Mouse (Mus musculus) liver, embryonic 14.5 days (tissue): ENCODE results near the gene Txnrd2. TPM values are rescaled to one million over a fixed set of nuclear protein-coding genes. Genes with fewer than 3 reads are reported as not detected.

Experiments
- ATAC-seq: fragments of 200-750 bp; cut with Nextera tagmentation; 2 replicates; pipeline ENCODE4 v1.8.0; 2017; ENCODE audit warnings: moderate number of reproducible peaks, mild to moderate bottlenecking, moderate library complexity; ENCODE audit not compliant: insufficient read depth
- DNase-seq, 3 experiments: peaks; one replicate each; pipeline ENCODE4 v3.0.0-alpha.2; 2012 to 2013; ENCODE audit warnings: low read depth in 3 of 3, low spot score in 3 of 3
- H3K27ac ChIP-seq: fragments of 300-500 bp; sonication (generic); 2 replicates; pipeline ENCODE4 v1.5.1; 2014; ENCODE audit warnings: moderate library complexity, mild to moderate bottlenecking, control low read depth, inconsistent platforms
- H3K27me3 ChIP-seq: fragments of 300-500 bp; sonication (generic); 2 replicates; pipeline ENCODE4 v1.6.1; 2014; ENCODE audit warnings: mild to moderate bottlenecking, low read length, moderate library complexity; ENCODE audit not compliant: control insufficient read depth, insufficient read depth
- H3K36me3 ChIP-seq: fragments of 300-500 bp; sonication (generic); replicated peaks from 2 replicates; pipeline ENCODE4 v1.6.1; 2014; ENCODE audit warnings: low read depth; ENCODE audit not compliant: control insufficient read depth, insufficient read depth
- H3K4me1 ChIP-seq, 2 experiments: fragments of 200-500 bp in 1 of 2; fragments of 300-500 bp in 1 of 2; sonication (generic) in 1 of 2; replicated peaks; 2 replicates each; pipeline ENCODE4 v1.6.1; 2012 to 2014; ENCODE audit warnings: antibody characterized with exemption in 1 of 2, inconsistent platforms in 1 of 2, low read length in 1 of 2; ENCODE audit not compliant: control insufficient read depth in 2 of 2, insufficient read depth in 2 of 2
- H3K4me2 ChIP-seq: fragments of 300-500 bp; sonication (generic); 2 replicates; pipeline ENCODE4 v1.6.1; 2014; ENCODE audit warnings: low read depth, mild to moderate bottlenecking, control low read depth, moderate library complexity
- H3K4me3 ChIP-seq, 2 experiments: fragments of 200-500 bp in 1 of 2; fragments of 300-500 bp in 1 of 2; sonication (generic) in 1 of 2; 2 replicates each; pipeline ENCODE4 v1.5.1; 2012 to 2014; ENCODE audit warnings: low read depth in 2 of 2, low read length in 2 of 2, mild to moderate bottlenecking in 2 of 2, control low read depth in 1 of 2, inconsistent platforms in 1 of 2, moderate library complexity in 1 of 2; ENCODE audit not compliant: insufficient read depth in 1 of 2
- H3K9ac ChIP-seq: fragments of 300-500 bp; sonication (generic); replicated peaks from 2 replicates; pipeline ENCODE4 v1.6.1; 2014; ENCODE audit warnings: mild to moderate bottlenecking, control low read depth, moderate library complexity
- H3K9me3 ChIP-seq: fragments of 300-500 bp; sonication (generic); 2 replicates; pipeline ENCODE4 v1.6.1; 2016; ENCODE audit warnings: low read length, mixed read lengths; ENCODE audit not compliant: control insufficient read depth
- CTCF ChIP-seq: IDR thresholded peaks from 2 replicates; pipeline ENCODE4 v1.5.1; 2016; ENCODE audit warnings: antibody characterized with exemption, low read depth, control low read depth
- EP300 ChIP-seq: IDR thresholded peaks from 2 replicates; pipeline ENCODE4 v1.6.1; 2016; ENCODE audit warnings: antibody characterized with exemption, low read depth
- WGBS: fragments of 180-500 bp; shearing (Covaris S2); extraction: QIAGEN DNeasy Blood & Tissue Kit; methylation state at CpG from one replicate; pipeline ENCODE4 v1.1.7; 2014; ENCODE audit not compliant: insufficient replicate concordance; 5-methylcytosine and 5-hydroxymethylcytosine counted together
- polyA plus RNA-seq, 2 experiments: library from polyadenylated mRNA; depleted of rRNA in 1 of 2; stranded (reverse) in 1 of 2; unstranded in 1 of 2; fragments of >200 nt; fragmentation: Nextera tagmentation in 1 of 2; extraction: Ambion mirVana in 1 of 2; gene quantifications; 2 replicates each; pipeline versions ENCODE4 v1.2.1 to v1.2.3; 2012 to 2014

Txnrd2 gene
- polyA plus RNA-seq, 2 experiments: 112 to 113 TPM

GRCm38 (mm10) chr16:18410418-18410817 lies 15.8 kb upstream of the Txnrd2 start:
- Histone ChIP-seq H3K27ac (no peak overlapping the region), H3K4me2 (no peak overlapping the region), H3K4me1 (0 out of 4 replicates have a peak, but pooled peaks cover 0 to 3% of the 10 kb centered on the region in 2 experiments), H3K4me3 (no peak overlapping the region), H3K9ac (no peak overlapping the region), H3K27me3 (no peaks in the 10 kb centered on the region), H3K36me3 (peaks cover 53% of the 10 kb centered on the region), H3K9me3 (no peaks in the 10 kb centered on the region)
- 84% methylated on average over 5 of the region's 5 CpGs for WGBS
- DNase-seq (no peak), ATAC-seq (no peak)
- TF ChIP-seq CTCF (no peak), EP300 (no peak)

DNA sequence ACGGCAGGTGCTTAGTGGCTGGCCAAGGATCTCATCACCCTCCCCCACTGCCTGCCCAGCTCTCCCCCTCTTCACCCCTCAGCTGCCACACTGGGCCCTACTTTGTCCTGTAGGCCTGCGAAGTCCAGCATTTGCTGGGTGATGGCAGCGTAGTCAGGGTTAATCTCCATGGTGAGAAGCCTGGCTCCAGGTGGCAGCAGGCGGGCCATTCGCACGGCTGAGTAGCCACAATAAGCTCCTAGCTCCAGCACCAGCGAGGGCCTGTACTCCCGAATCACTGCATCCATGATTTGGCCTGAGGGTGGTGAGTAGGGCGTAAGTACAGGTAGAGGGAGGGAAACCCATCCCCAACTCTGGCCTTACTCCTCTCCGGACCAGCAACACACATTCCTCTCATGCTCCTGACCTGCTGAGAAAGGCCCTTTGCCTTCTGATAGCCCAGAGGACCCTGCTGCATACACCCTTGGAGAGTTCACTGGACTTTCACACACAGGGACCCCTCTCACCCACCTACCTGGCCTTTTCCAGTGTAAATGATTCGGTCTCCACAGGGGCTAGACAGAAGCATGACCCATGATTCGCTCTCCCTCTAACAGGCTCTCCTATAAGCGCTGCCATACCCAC lies 15.0 kb upstream of the Txnrd2 start:
- H3K36me3 ChIP-seq: peaks cover 58% of the 10 kb centered on the region
- no peak overlapping the region for H3K4me3 ChIP-seq
- peaks cover 0 to 2% of the 10 kb centered on the region in 2 experiments; a peak in 1 of 4 replicates for H3K4me1 ChIP-seq
- ATAC-seq: no peak
- no peak overlapping the region for H3K27ac ChIP-seq
- no peaks in the 10 kb centered on the region for H3K9me3 ChIP-seq
- H3K27me3 ChIP-seq: no peaks in the 10 kb centered on the region
- no peak overlapping the region for H3K4me2 ChIP-seq
- DNase-seq: no peak
- TF ChIP-seq EP300: no peak
- WGBS: 93% methylated on average over 13 of the region's 13 CpGs
- H3K9ac ChIP-seq: no peak overlapping the region

DNA sequence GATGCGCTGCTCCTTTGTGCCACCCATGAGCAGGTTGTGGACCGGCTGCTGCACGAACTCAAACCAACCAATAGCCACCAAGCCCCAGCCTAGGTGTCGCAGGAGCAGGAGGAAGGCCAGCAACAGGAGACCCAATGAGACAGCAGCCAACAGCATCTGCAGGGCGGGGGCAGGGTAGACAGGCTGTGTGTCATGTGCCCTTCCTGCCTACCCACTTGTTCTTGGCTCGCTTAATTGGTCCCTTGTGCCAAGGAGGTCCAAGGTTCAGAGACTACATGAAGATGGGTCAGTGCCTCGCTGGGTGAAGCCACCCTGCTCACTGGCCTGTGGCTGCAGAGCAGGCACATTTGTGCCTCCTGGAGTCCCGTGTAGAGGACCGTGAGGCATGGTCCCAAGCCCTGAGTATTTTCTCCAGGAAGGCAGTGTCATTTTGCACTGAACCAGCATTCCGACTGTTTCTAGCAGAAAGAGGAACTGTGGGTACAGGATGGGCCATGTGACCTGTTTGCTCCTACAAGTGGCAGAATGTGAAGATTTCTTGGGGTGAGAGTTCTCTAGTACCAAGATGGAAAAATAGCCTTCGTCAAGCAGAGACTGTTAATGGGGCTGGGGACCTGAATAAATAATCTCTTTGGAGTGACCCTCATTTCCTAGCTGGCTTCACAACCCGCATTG lies 14.2 kb upstream of the Txnrd2 start:
- Histone ChIP-seq H3K9me3 (no peaks in the 10 kb centered on the region), H3K9ac (no peak overlapping the region), H3K4me2 (no peak overlapping the region), H3K36me3 (peaks cover 64% of the 10 kb centered on the region), H3K27me3 (no peaks in the 10 kb centered on the region), H3K4me1 (peaks cover 0 to 4% of the 10 kb centered on the region in 2 experiments; a peak in 1 of 4 replicates), H3K27ac (no peak overlapping the region), H3K4me3 (no peak overlapping the region)
- ATAC-seq (peak; percentile 10; the same call in 1 of the 2 replicates), DNase-seq (no peak)
- WGBS: 72% methylated on average over 12 of the region's 12 CpGs
- TF ChIP-seq CTCF (no peak), EP300 (no peak)

DNA sequence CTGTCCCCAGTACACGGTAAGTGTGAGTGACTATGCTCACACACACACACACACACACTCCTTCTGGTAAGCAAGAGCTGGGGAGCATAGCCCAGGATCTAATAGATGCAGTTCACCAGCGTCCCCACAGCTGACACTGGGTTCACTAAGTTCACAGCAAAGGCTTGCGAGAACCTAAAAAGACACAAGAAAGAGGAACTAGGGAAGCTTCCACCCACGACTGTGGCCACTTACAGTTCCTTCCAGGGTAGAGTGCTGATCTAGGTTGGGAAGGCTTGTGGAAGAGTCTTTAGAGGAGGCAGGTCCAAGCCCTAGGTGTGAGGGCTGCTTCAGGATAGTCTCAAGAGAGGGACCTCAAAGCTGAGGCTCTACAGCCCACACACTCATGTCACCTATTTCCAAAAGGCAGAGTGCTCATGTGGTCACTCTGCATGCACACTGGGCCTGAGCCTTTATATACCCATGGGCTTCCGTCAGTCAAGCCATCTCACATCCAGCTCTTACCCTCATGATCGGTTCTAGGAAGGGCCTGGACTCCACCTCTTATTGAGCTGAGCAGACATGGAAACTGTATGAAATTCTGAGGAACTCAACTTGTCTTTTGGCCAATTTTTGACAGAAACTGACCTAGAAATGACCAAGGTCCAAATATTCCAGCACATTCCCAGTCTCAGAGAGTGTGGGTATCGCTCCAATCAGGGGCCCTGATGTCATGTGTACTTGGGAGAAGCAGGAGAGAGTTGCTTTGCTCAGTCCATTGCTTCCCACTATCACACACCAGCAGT lies 13.0 kb upstream of the Txnrd2 start:
- Histone ChIP-seq H3K9ac (no peak overlapping the region), H3K4me3 (no peak overlapping the region), H3K4me1 (peaks cover 0 to 6% of the 10 kb centered on the region in 2 experiments; a peak in 2 of 4 replicates), H3K36me3 (peaks cover 64% of the 10 kb centered on the region), H3K4me2 (no peak overlapping the region), H3K27ac (no peak overlapping the region; the same call in 1 of the 2 replicates), H3K9me3 (no peaks in the 10 kb centered on the region), H3K27me3 (no peaks in the 10 kb centered on the region)
- 67% methylated on average over 7 of the region's 7 CpGs for WGBS
- TF ChIP-seq CTCF: no peak
- TF ChIP-seq EP300: no peak
- no peak for DNase-seq
- ATAC-seq: no peak
